Mouse (Mus musculus) B cell, adult (primary cell): ENCODE results near the gene Ciapin1. TPM values are rescaled to one million over a fixed set of nuclear protein-coding genes. Genes with fewer than 3 reads are reported as not detected.

ENCODE experiments used
- total RNA-seq: library from RNA; stranded (reverse); gene quantifications from 4 replicates; pipeline ENCODE4 v1.2.4, GENCODE M21; 2023; ENCODE audit not compliant: inconsistent age

Gene Ciapin1
- total RNA-seq: 50.3 to 64.6 TPM (median 51.7 TPM) in 4 replicates

GRCm38 (mm10) chr8:94837662-94838574 is at the start of gene Ciapin1, which contains the start of gene Coq9:
TSS of gene Ciapin1 (minus strand) at chr8:94838358.
TSS of gene Coq9 (plus strand) at chr8:94838321.

GRCm38 (mm10) chr8:94876197-94876730 is 38.1 kb upstream of the Ciapin1 start, which contains the start of gene Dok4:
TSS of gene Dok4 (minus strand) at chr8:94876330.

GRCm38 (mm10) chr8:94857346-94858173 is 19.4 kb upstream of the Ciapin1 start, which contains the start of gene Polr2c:
TSS of gene Polr2c (plus strand) at chr8:94857450.

GRCm38 (mm10) chr8:94810153-94810552 is 28.0 kb downstream of the Ciapin1 start, which contains the start of gene Ccl17:
TSS of gene Ccl17 (plus strand) at chr8:94810453.

GRCm38 (mm10) chr8:94771941-94772670 is 66.1 kb downstream of the Ciapin1 start, which contains the start of gene Cx3cl1:
TSS of gene Cx3cl1 (plus strand) at chr8:94772009.

Other genes starting within 250 kb of the Ciapin1 start
- gene Rspry1, start 236.4 kb downstream of the Ciapin1 start, total RNA-seq: 25.3 to 28.4 TPM (median 26.7 TPM) in 4 replicates
- gene Fam192a, start 236.4 kb downstream of the Ciapin1 start, total RNA-seq: 31.8 to 42.0 TPM (median 37.3 TPM) in 4 replicates
- 94.4 to 105 TPM (median 99.9 TPM) in 4 replicates for gene Arl2bp, start 171.8 kb downstream of the Ciapin1 start, total RNA-seq
- gene Pllp, start 142.1 kb downstream of the Ciapin1 start, total RNA-seq: not detected in 4 replicates
- gene Ccl22, start 92.8 kb downstream of the Ciapin1 start, total RNA-seq: 0.48 to 0.51 TPM in 2 of 4 replicates, not detected in the others
- gene Cx3cl1, start 66.3 kb downstream of the Ciapin1 start, total RNA-seq: not detected in 4 replicates
- not detected in 4 replicates for gene Ccl17, start 27.9 kb downstream of the Ciapin1 start, total RNA-seq
- gene Coq9, start within 50 bp of the Ciapin1 start, total RNA-seq: 29.0 to 34.4 TPM (median 32.9 TPM) in 4 replicates
- gene Polr2c, start 19.1 kb upstream of the Ciapin1 start, total RNA-seq: 49.2 to 66.0 TPM (median 53.7 TPM) in 4 replicates
- gene Dok4, start 38.0 kb upstream of the Ciapin1 start, total RNA-seq: 1.6 to 3.0 TPM (median 2.3 TPM) in 4 replicates
- gene Ccdc102a, start 79.7 kb upstream of the Ciapin1 start, total RNA-seq: 0.36 to 1.1 TPM (median 0.69 TPM) in 4 replicates
- 0.77 to 2.3 TPM (median 0.96 TPM) in 4 replicates for gene Adgrg5, start 85.3 kb upstream of the Ciapin1 start, total RNA-seq
- gene Adgrg1, start 136.4 kb upstream of the Ciapin1 start, total RNA-seq: 3.8 to 6.7 TPM (median 6.2 TPM) in 4 replicates
- 0.42 TPM in 2 of 4 replicates, not detected in the others for gene Adgrg3, start 179.3 kb upstream of the Ciapin1 start, total RNA-seq
- not detected in 4 replicates for gene Drc7, start 216.7 kb upstream of the Ciapin1 start, total RNA-seq
- 16.8 to 21.7 TPM (median 21.2 TPM) in 4 replicates for gene Katnb1, start 242.8 kb upstream of the Ciapin1 start, total RNA-seq